Mouse (Mus musculus) myocyte (in vitro differentiated cells): ENCODE data around the gene Pafah2. TPM values are rescaled to one million over a fixed set of nuclear protein-coding genes. Genes with fewer than 3 reads are reported as not detected.

ENCODE experiments used
- H3K27me3 ChIP-seq: one replicate; pipeline ENCODE4 v1.6.1; 2011; ENCODE audit not compliant: control insufficient read depth, insufficient read depth, insufficient read length
- H3K36me3 ChIP-seq: one replicate; pipeline ENCODE4 v1.6.1; 2011; ENCODE audit not compliant: control insufficient read depth, insufficient read depth
- H3K4me2 ChIP-seq: one replicate; pipeline ENCODE4 v1.6.1; 2011; ENCODE audit warnings: low read depth, control low read depth
- H3K4me3 ChIP-seq: one replicate; pipeline ENCODE4 v1.5.1; 2011; ENCODE audit warnings: mild to moderate bottlenecking, control low read depth, moderate library complexity
- H3K79me2 ChIP-seq: one replicate; pipeline ENCODE4 v1.6.1; 2011; ENCODE audit not compliant: control insufficient read depth, insufficient read depth
- H3ac ChIP-seq: one replicate; pipeline ENCODE4 v1.6.1; 2011; ENCODE audit not compliant: control insufficient read depth, insufficient read length
- CEBPB ChIP-seq: IDR thresholded peaks from 2 replicates; pipeline ENCODE4 v1.6.1; 2011; ENCODE audit warnings: mild to moderate bottlenecking, moderate library complexity; ENCODE audit not compliant: poor library complexity, insufficient read depth, severe bottlenecking
- E2F4 ChIP-seq: IDR thresholded peaks from one replicate; pipeline ENCODE4 v1.6.1; 2011; ENCODE audit warnings: mild to moderate bottlenecking, control low read depth, moderate library complexity; ENCODE audit not compliant: insufficient read depth
- MAX ChIP-seq: IDR thresholded peaks from one replicate; pipeline ENCODE4 v1.6.1; 2011; ENCODE audit warnings: low read depth, mild to moderate bottlenecking, control low read depth
- MYOD1 ChIP-seq, 3 experiments: IDR thresholded peaks; one replicate each; pipeline ENCODE4 v1.6.1; 2011; ENCODE audit warnings: control low read depth in 2 of 3, low read depth in 2 of 3, mild to moderate bottlenecking in 2 of 3, moderate library complexity in 1 of 3; ENCODE audit not compliant: insufficient read length in 2 of 3, control insufficient read depth in 1 of 3
- MYOG ChIP-seq, 3 experiments: IDR thresholded peaks; one replicate each; pipeline ENCODE4 v1.6.1; 2011; ENCODE audit warnings: control low read depth in 2 of 3, low read depth in 2 of 3, mild to moderate bottlenecking in 2 of 3; ENCODE audit not compliant: insufficient read length in 2 of 3, control insufficient read depth in 1 of 3, insufficient read depth in 1 of 3
- POLR2A ChIP-seq: IDR thresholded peaks from one replicate; pipeline ENCODE4 v1.6.1; 2011; ENCODE audit warnings: low read depth, mild to moderate bottlenecking, control low read depth, moderate library complexity; ENCODE audit not compliant: insufficient read length
- POLR2AphosphoS2 ChIP-seq: IDR thresholded peaks from one replicate; pipeline ENCODE4 v1.6.1; 2011; ENCODE audit warnings: low read depth, control low read depth; ENCODE audit not compliant: insufficient read length
- REST ChIP-seq: IDR thresholded peaks from one replicate; pipeline ENCODE4 v1.6.1; 2011; ENCODE audit warnings: mild to moderate bottlenecking, control low read depth, moderate library complexity; ENCODE audit not compliant: insufficient read depth, insufficient read length
- SRF ChIP-seq: IDR thresholded peaks from one replicate; pipeline ENCODE4 v1.6.1; 2011; ENCODE audit warnings: low read depth; ENCODE audit not compliant: control insufficient read depth, insufficient read length
- TCF12 ChIP-seq: IDR thresholded peaks from one replicate; pipeline ENCODE4 v1.6.1; 2011; ENCODE audit warnings: mild to moderate bottlenecking, control low read depth; ENCODE audit not compliant: poor library complexity, insufficient read depth, severe bottlenecking
- TCF3 ChIP-seq: IDR thresholded peaks from one replicate; pipeline ENCODE4 v1.6.1; 2011; ENCODE audit warnings: low read depth, control low read depth; ENCODE audit not compliant: insufficient read length
- USF1 ChIP-seq: IDR thresholded peaks from one replicate; pipeline ENCODE4 v1.6.1; 2011; ENCODE audit warnings: low read depth, mild to moderate bottlenecking, control low read depth, moderate library complexity
- polyA plus RNA-seq: library from polyadenylated mRNA; unstranded; fragments of >200 nt; fragmentation: generic; extraction: Trizol; gene quantifications from one replicate; pipeline ENCODE4 v1.2.1, GENCODE M21; 2012; ENCODE audit warnings: missing spikeins

Pafah2 gene
- polyA plus RNA-seq, 1 experiment, result 7.1 TPM

DNA sequence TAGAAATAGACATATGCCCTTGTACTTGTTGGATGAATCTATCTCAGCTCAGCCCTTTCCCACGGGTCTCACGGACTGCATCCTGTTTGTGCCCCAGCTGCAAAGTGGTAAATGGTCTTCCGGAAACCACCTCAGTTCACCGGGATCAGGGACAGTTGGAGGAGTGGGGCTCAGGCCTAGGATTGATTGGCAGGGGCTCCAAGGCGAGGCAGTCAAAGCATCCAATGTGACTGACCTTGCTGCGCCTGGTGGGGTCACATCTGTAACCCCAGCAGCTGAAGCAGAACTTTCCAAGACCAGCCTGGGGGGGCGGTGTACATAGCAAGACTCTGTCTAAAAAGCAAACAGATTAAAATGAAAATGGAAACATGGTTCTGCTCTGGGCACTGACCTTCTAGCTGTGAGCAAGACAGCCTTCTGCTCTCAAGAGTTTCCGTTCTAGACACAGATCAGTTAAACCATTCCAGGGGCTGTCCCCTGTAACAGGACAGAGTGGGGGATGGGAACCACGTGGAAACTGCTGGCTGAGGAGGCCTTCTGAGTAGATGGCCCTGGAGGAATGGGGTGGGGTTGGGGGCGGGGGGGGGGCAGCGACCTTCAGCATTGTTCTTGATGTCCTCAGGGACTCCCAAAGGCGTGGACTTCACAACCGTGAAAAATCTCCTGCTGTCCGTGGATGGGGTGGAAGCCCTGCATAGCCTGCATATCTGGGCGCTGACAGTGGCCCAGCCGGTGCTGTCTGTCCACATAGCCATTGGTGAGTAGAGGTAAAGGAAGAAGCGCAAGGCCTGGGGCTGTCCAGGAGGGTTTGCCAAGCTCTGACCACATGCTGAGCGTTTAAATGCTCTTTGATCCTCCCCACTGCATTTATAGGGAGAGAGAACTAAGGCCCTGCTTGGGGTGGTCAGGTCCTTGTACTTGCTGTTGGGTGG is 44.5 kb upstream of the Pafah2 start:
- no peak overlapping the region for H3K4me2 ChIP-seq
- H3K79me2 ChIP-seq, result no peaks in the 10 kb centered on the region
- H3K27me3 ChIP-seq, result peaks cover 7% of the 10 kb centered on the region
- no peak for TF ChIP-seq E2F4
- TF ChIP-seq MYOD1 (IDR thresholded peaks at IDR 0.05; ENCODE audit: control insufficient read depth in 1 of 3, insufficient read length in 2 of 3, low read depth in 2 of 3), result peak; percentile 22 to 75 (median 35)
- peak in 1 of 3 experiments; percentile 47 for TF ChIP-seq MYOG (IDR thresholded peaks at IDR 0.05; ENCODE audit: control insufficient read depth in 1 of 3, insufficient read depth in 1 of 3, insufficient read length in 2 of 3, low read depth in 2 of 3)
- TF ChIP-seq CEBPB, result no peak
- no peak for TF ChIP-seq POLR2A
- no peak for TF ChIP-seq USF1
- no peak for TF ChIP-seq SRF
- no peak for TF ChIP-seq TCF3
- TF ChIP-seq REST, result no peak
- no peaks in the 10 kb centered on the region for H3K36me3 ChIP-seq
- H3ac ChIP-seq, result no peak overlapping the region
- H3K4me3 ChIP-seq, result no peak overlapping the region

DNA sequence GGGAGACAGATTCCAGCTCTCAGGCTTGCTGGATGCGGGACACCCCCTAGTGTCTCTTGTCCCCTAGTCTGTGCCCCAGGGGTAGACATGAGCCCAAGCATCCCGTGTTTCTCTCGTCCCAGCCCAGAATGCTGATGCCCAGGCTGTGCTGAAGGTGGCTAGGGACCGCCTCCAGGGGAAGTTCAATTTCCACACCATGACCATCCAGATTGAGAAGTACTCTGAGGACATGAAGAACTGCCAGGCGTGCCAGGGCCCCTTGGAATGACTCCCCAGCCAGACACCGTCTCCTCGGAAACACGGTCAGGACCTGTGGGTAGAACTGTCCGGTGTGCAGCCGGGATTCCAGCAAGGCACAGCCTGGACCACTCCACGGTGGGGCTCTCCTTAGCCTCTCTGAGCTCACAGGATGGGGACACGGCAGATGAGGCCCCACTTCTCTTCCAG is 43.8 kb upstream of the Pafah2 start:
- Histone ChIP-seq H3K4me3 (no peak overlapping the region), H3K4me2 (no peak overlapping the region), H3K36me3 (no peaks in the 10 kb centered on the region), H3ac (no peak overlapping the region), H3K79me2 (no peaks in the 10 kb centered on the region), H3K27me3 (peaks cover 5% of the 10 kb centered on the region)
- no peak for TF ChIP-seq TCF12
- TF ChIP-seq CEBPB, result no peak
- no peak for TF ChIP-seq POLR2AphosphoS2
- no peak for TF ChIP-seq MAX
- TF ChIP-seq SRF, result no peak
- TF ChIP-seq E2F4, result no peak

DNA sequence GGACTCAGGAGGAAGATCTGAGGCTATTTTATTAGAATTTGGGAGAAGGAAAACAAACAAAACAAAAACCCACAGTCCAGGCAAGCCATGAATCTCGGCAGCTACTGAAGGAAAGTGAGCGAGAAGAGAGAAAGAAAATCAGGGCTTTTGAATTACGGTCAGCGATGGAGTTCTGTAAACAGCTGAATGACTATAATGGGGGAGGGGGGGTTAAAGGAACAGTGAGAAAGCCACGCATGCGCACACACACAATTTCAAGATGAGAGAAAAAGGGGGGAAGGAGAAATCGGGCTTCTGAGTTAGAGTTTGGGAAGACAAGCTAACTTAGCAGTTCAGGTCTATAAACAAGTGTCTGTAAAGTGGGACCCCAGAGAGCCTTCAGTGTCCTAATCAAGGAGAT is 43.2 kb upstream of the Pafah2 start:
- H3K4me2 ChIP-seq, result no peak overlapping the region
- no peaks in the 10 kb centered on the region for H3K36me3 ChIP-seq
- no peaks in the 10 kb centered on the region for H3K27me3 ChIP-seq
- H3K4me3 ChIP-seq, result no peak overlapping the region
- H3K79me2 ChIP-seq, result no peaks in the 10 kb centered on the region
- H3ac ChIP-seq, result no peak overlapping the region
- TF ChIP-seq USF1, result no peak
- no peak for TF ChIP-seq POLR2AphosphoS2
- no peak for TF ChIP-seq E2F4
- TF ChIP-seq TCF3, result no peak
- no peak for TF ChIP-seq REST
- no peak for TF ChIP-seq TCF12
- TF ChIP-seq SRF, result no peak
- TF ChIP-seq CEBPB, result no peak
- TF ChIP-seq MAX, result no peak
- TF ChIP-seq MYOD1 (IDR thresholded peaks at IDR 0.05; ENCODE audit: control insufficient read depth in 1 of 3, insufficient read length in 2 of 3, low read depth in 2 of 3), result no peak
- TF ChIP-seq POLR2A, result no peak
- TF ChIP-seq MYOG (IDR thresholded peaks at IDR 0.05; ENCODE audit: control insufficient read depth in 1 of 3, insufficient read depth in 1 of 3, insufficient read length in 2 of 3, low read depth in 2 of 3), result no peak

DNA sequence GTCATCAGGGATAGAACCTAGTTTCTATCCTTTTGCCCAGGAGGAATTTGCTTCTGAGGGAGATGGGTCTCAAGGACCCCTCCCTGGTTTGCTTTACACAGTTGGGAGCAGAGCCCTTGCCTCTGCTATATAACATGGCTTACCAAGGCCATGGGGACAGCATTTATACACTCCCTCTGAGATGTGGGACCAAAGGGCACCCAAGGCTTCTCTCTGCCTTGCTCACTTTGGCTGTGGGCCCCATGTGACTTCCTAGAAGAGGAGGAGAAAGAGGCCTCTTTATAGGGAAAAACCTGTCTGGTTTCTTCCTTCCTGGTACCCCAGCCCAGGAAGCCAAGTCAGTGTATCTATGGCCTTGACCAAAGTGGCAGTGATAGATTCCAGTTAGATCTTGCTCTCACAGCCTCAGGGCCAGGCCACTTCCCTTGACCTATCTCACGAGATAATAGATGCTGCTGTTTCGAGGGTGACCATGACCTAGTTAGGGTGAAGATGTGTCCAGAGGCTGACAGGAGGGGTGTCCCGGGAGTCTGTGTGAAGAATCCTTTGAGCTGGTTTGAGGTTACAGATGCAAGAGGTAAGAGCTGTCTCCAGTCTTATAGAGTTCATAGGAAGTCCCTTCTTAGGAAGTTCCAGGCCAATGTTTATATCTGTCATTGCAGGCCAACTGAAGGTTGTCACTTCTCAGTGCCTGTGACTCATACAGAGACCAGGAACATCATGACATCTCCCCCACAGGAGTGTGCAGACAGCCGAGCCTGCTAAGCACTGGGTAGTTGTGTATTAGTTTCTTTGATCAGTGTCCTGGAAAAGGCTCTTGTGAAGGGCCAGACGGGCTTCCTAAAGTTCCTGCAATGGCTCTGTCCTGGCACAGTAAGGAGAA is 42.4 kb upstream of the Pafah2 start:
- no peak for TF ChIP-seq USF1
- no peak for TF ChIP-seq MYOD1 (IDR thresholded peaks at IDR 0.05; ENCODE audit: control insufficient read depth in 1 of 3, insufficient read length in 2 of 3, low read depth in 2 of 3)
- TF ChIP-seq MAX, result no peak
- no peak for TF ChIP-seq POLR2A
- no peak for TF ChIP-seq CEBPB
- TF ChIP-seq REST, result no peak
- TF ChIP-seq TCF12, result no peak
- TF ChIP-seq POLR2AphosphoS2, result no peak
- no peak for TF ChIP-seq MYOG (IDR thresholded peaks at IDR 0.05; ENCODE audit: control insufficient read depth in 1 of 3, insufficient read depth in 1 of 3, insufficient read length in 2 of 3, low read depth in 2 of 3)
- no peak for TF ChIP-seq E2F4
- TF ChIP-seq SRF, result no peak
- TF ChIP-seq TCF3, result no peak
- no peaks in the 10 kb centered on the region for H3K36me3 ChIP-seq
- H3K4me3 ChIP-seq, result no peak overlapping the region
- no peaks in the 10 kb centered on the region for H3K79me2 ChIP-seq
- H3ac ChIP-seq, result no peak overlapping the region
- no peaks in the 10 kb centered on the region for H3K27me3 ChIP-seq
- H3K4me2 ChIP-seq, result no peak overlapping the region
